Mouse (Mus musculus): ENCODE results near the gene Clip4. TPM values are rescaled to one million over a fixed set of nuclear protein-coding genes. Genes with fewer than 3 reads are reported as not detected.
"Not testable (repeated sequence)": the region's sequence is repeated elsewhere in the genome, so short reads cannot be mapped to it uniquely, and the experiment has no call there.

The Clip4 gene
- 6.0 and 6.9 TPM in 2 replicates for polyA plus RNA-seq (2015; fragmentation: Nextera tagmentation; extraction: Ambion mirVana)

GRCm38 (mm10) chr17:71768173-71768572 is at the start of gene Clip4:
Clip4 (plus strand) TSS chr17:71768473.
- H3K27ac ChIP-seq (ENCODE audit: low read length); H3K27me3 ChIP-seq (ENCODE audit: control insufficient read depth, insufficient read depth, low read depth, low read length); ATAC-seq (ENCODE audit: low read depth); H3K4me3 ChIP-seq (ENCODE audit: low read length); H3K9ac ChIP-seq (ENCODE audit: low read length); H3K4me1 ChIP-seq (replicated peaks; ENCODE audit: control insufficient read depth, insufficient read depth, low read length); H3K4me2 ChIP-seq (ENCODE audit: low read depth, low read length); H3K36me3 ChIP-seq (ENCODE audit: control insufficient read depth, insufficient read depth, low read length); H3K9me3 ChIP-seq (ENCODE audit: control insufficient read depth, low read length): not testable (repeated sequence)
- 58% methylated on average over 1 of the region's 1 CpGs for WGBS

- no peaks in the 10 kb centered on the region for H3K4me1 ChIP-seq (replicated peaks; ENCODE audit: control insufficient read depth, insufficient read depth, low read length)
- ATAC-seq (ENCODE audit: low read depth), result no peak
- no peak overlapping the region for H3K27ac ChIP-seq (ENCODE audit: low read length)
- no peak overlapping the region for H3K4me2 ChIP-seq (ENCODE audit: low read depth, low read length)
- H3K27me3 ChIP-seq (ENCODE audit: control insufficient read depth, insufficient read depth, low read depth, low read length), result no peaks in the 10 kb centered on the region
- no peaks in the 10 kb centered on the region for H3K9me3 ChIP-seq (ENCODE audit: control insufficient read depth, low read length)
- no peak overlapping the region for H3K4me3 ChIP-seq (ENCODE audit: low read length)
- H3K36me3 ChIP-seq (ENCODE audit: control insufficient read depth, insufficient read depth, low read length), result no peaks in the 10 kb centered on the region
- no peak overlapping the region for H3K9ac ChIP-seq (ENCODE audit: low read length)
Measured at GRCm38 (mm10) chr17:71720434-71720833, 47.8 kb upstream of the Clip4 start.

GRCm38 (mm10) chr17:71721019-71721418 is 47.3 kb upstream of the Clip4 start:
- no peaks in the 10 kb centered on the region for H3K36me3 ChIP-seq (ENCODE audit: control insufficient read depth, insufficient read depth, low read length)
- H3K4me1 ChIP-seq (replicated peaks; ENCODE audit: control insufficient read depth, insufficient read depth, low read length), result no peaks in the 10 kb centered on the region
- 48% methylated on average over 3 of the region's 3 CpGs for WGBS
- H3K9me3 ChIP-seq (ENCODE audit: control insufficient read depth, low read length), result no peaks in the 10 kb centered on the region
- no peak overlapping the region for H3K27ac ChIP-seq (ENCODE audit: low read length)
- ATAC-seq (ENCODE audit: low read depth), result no peak
- no peaks in the 10 kb centered on the region for H3K27me3 ChIP-seq (ENCODE audit: control insufficient read depth, insufficient read depth, low read depth, low read length)
- no peak overlapping the region for H3K4me3 ChIP-seq (ENCODE audit: low read length)
- no peak overlapping the region for H3K9ac ChIP-seq (ENCODE audit: low read length)
- H3K4me2 ChIP-seq (ENCODE audit: low read depth, low read length), result no peak overlapping the region

GRCm38 (mm10) chr17:71730655-71731054 is 37.6 kb upstream of the Clip4 start:
- peak overlapping the region; percentile 42; the same call in 1 of the 2 replicates for H3K27ac ChIP-seq (ENCODE audit: low read length)
- H3K4me3 ChIP-seq (ENCODE audit: low read length), result no peak overlapping the region
- 39% methylated on average over 2 of the region's 2 CpGs for WGBS
- peak; percentile 96 for ATAC-seq (ENCODE audit: low read depth)
- H3K9ac ChIP-seq (ENCODE audit: low read length), result no peak overlapping the region
- H3K27me3 ChIP-seq (ENCODE audit: control insufficient read depth, insufficient read depth, low read depth, low read length), result no peaks in the 10 kb centered on the region
- peaks cover 8% of the 10 kb centered on the region; the same call in 1 of the 2 replicates for H3K4me1 ChIP-seq (replicated peaks; ENCODE audit: control insufficient read depth, insufficient read depth, low read length)
- no peaks in the 10 kb centered on the region for H3K36me3 ChIP-seq (ENCODE audit: control insufficient read depth, insufficient read depth, low read length)
- no peak overlapping the region for H3K4me2 ChIP-seq (ENCODE audit: low read depth, low read length)
- H3K9me3 ChIP-seq (ENCODE audit: control insufficient read depth, low read length), result no peaks in the 10 kb centered on the region

DNA sequence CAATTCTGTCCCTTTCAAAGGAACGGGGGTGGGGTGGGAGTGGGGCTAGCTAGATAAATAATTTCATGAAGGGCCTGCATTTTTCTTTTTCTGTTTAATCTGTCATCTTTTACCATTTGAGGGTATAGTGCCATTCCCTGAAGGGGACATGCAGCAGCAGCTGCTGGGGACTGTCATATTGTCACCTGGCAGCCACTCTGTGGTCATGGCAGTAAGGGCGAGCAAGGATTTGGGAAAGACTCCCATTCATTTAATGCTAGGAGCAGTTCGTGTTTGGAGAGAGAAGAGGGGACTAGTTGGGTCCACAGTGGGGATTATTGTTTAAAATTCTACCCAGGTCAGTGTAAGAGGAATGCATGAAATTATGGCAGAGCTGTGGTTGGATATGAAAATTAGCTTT is 31.8 kb upstream of the Clip4 start:
- ATAC-seq (ENCODE audit: low read depth), result no peak
- Histone ChIP-seq H3K27ac (ENCODE audit: low read length) (no peak overlapping the region), H3K27me3 (ENCODE audit: control insufficient read depth, insufficient read depth, low read depth, low read length) (no peaks in the 10 kb centered on the region), H3K4me2 (ENCODE audit: low read depth, low read length) (no peak overlapping the region), H3K9ac (ENCODE audit: low read length) (no peak overlapping the region), H3K4me1 (replicated peaks; ENCODE audit: control insufficient read depth, insufficient read depth, low read length) (no peaks in the 10 kb centered on the region), H3K36me3 (ENCODE audit: control insufficient read depth, insufficient read depth, low read length) (no peaks in the 10 kb centered on the region), H3K9me3 (ENCODE audit: control insufficient read depth, low read length) (no peaks in the 10 kb centered on the region), H3K4me3 (ENCODE audit: low read length) (no peak overlapping the region)
- WGBS, result 27% methylated on average over 3 of the region's 3 CpGs

DNA sequence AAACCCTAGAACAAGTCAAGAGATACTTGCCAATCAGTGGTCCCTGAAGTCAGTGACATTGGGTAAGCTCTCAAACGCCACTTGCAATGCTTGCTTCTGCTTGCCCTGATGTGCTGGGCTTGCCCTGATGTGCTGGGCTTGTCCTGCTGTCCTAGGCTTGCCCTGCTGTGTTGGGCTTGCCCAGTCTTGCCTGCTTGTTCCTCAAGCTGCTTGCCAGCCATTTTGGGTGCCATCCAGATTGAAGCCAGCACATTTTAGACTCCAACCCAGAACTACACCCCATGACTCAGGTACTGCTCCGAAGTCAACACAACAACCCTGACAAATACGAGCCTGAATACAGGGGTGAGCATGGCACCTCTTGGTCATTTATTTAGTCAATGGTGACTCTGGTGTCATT is 26.1 kb upstream of the Clip4 start:
- no peak overlapping the region for H3K4me2 ChIP-seq (ENCODE audit: low read depth, low read length)
- no peaks in the 10 kb centered on the region for H3K9me3 ChIP-seq (ENCODE audit: control insufficient read depth, low read length)
- WGBS, result 83% methylated on average over 3 of the region's 3 CpGs
- H3K36me3 ChIP-seq (ENCODE audit: control insufficient read depth, insufficient read depth, low read length), result no peaks in the 10 kb centered on the region
- no peak overlapping the region for H3K4me3 ChIP-seq (ENCODE audit: low read length)
- H3K4me1 ChIP-seq (replicated peaks; ENCODE audit: control insufficient read depth, insufficient read depth, low read length), result 0 out of 2 replicates have a peak, but pooled peaks cover 4% of the 10 kb centered on the region
- ATAC-seq (ENCODE audit: low read depth), result no peak
- no peak overlapping the region for H3K27ac ChIP-seq (ENCODE audit: low read length)
- H3K27me3 ChIP-seq (ENCODE audit: control insufficient read depth, insufficient read depth, low read depth, low read length), result no peaks in the 10 kb centered on the region
- no peak overlapping the region for H3K9ac ChIP-seq (ENCODE audit: low read length)

- H3K9ac ChIP-seq (ENCODE audit: low read length), result no peak overlapping the region
- no peaks in the 10 kb centered on the region for H3K36me3 ChIP-seq (ENCODE audit: control insufficient read depth, insufficient read depth, low read length)
- no peak overlapping the region for H3K27ac ChIP-seq (ENCODE audit: low read length)
- H3K4me3 ChIP-seq (ENCODE audit: low read length), result no peak overlapping the region
- no peak overlapping the region for H3K4me2 ChIP-seq (ENCODE audit: low read depth, low read length)
- no peaks in the 10 kb centered on the region for H3K27me3 ChIP-seq (ENCODE audit: control insufficient read depth, insufficient read depth, low read depth, low read length)
- peak; percentile 26; the same call in 1 of the 2 replicates for ATAC-seq (ENCODE audit: low read depth)
- H3K9me3 ChIP-seq (ENCODE audit: control insufficient read depth, low read length), result no peaks in the 10 kb centered on the region
- WGBS, result 17% methylated on average over 5 of the region's 5 CpGs
- H3K4me1 ChIP-seq (replicated peaks; ENCODE audit: control insufficient read depth, insufficient read depth, low read length), result 0 out of 2 replicates have a peak, but pooled peaks cover 4% of the 10 kb centered on the region
Measured at GRCm38 (mm10) chr17:71742935-71743334, 25.3 kb upstream of the Clip4 start.

DNA sequence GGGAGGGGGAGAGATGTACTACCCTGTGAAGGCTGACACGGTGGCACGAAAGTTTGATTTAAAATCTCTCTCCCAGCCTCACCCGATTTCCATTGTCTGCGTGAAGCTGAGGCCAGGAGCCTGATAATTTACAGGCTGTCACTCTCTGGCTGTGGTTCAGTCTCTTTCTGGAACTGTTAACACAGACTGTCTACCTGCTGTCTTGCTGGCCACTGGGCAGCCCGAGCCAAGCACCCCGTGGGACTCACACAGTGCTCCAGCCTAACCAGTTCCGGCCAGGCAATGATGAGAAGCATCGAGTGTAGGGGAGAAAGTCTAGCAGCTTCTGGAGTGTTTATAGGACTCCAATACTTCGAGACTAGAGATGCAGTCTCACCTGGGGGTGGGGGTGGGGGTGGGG is 22.2 kb upstream of the Clip4 start:
- Histone ChIP-seq H3K4me2 (ENCODE audit: low read depth, low read length) (no peak overlapping the region), H3K27me3 (ENCODE audit: control insufficient read depth, insufficient read depth, low read depth, low read length) (no peaks in the 10 kb centered on the region), H3K9ac (ENCODE audit: low read length) (no peak overlapping the region), H3K27ac (ENCODE audit: low read length) (no peak overlapping the region), H3K9me3 (ENCODE audit: control insufficient read depth, low read length) (no peaks in the 10 kb centered on the region), H3K4me1 (replicated peaks; ENCODE audit: control insufficient read depth, insufficient read depth, low read length) (0 out of 2 replicates have a peak, but pooled peaks cover 4% of the 10 kb centered on the region), H3K4me3 (ENCODE audit: low read length) (no peak overlapping the region), H3K36me3 (ENCODE audit: control insufficient read depth, insufficient read depth, low read length) (no peaks in the 10 kb centered on the region)
- WGBS, result 78% methylated on average over 9 of the region's 9 CpGs
- ATAC-seq (ENCODE audit: low read depth), result no peak

- ATAC-seq (ENCODE audit: low read depth), result no peak
Measured at GRCm38 (mm10) chr17:71747561-71747960, 20.7 kb upstream of the Clip4 start.

DNA sequence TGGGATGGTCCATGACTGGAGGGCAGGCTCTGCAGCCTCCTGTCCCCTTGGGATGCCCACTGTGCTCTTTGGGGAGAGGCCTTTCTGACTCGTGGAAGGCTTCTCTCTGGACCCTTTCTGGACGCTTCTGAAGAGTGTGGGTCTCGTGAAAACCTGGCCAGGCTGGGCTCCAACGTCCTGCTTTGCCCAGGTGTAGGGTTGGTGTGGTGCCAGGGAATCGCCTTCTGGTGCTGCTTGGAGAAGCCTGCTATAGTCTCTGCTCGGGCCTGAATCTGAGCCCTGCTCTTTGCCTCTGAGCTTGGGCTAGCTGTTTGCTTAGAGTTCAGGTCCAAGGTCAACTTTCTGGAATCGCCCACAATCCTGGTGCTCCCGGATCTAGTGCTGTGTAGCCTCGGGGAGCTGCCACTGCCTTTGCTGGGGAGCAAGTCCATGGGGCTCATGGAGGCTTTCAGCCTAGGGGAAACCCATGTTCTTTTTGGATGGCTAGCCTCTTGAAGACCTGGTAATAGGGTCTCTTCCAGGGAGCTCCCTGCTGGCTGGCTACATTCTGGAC is 18.6 kb upstream of the Clip4 start:
- no peak overlapping the region for H3K4me3 ChIP-seq (ENCODE audit: low read length)
- 68% methylated on average over 9 of the region's 9 CpGs for WGBS
- H3K27ac ChIP-seq (ENCODE audit: low read length), result no peak overlapping the region
- H3K4me1 ChIP-seq (replicated peaks; ENCODE audit: control insufficient read depth, insufficient read depth, low read length), result no peaks in the 10 kb centered on the region
- no peak overlapping the region for H3K4me2 ChIP-seq (ENCODE audit: low read depth, low read length)
- no peak overlapping the region for H3K9ac ChIP-seq (ENCODE audit: low read length)
- no peaks in the 10 kb centered on the region for H3K9me3 ChIP-seq (ENCODE audit: control insufficient read depth, low read length)
- no peaks in the 10 kb centered on the region for H3K27me3 ChIP-seq (ENCODE audit: control insufficient read depth, insufficient read depth, low read depth, low read length)
- no peak for ATAC-seq (ENCODE audit: low read depth)
- H3K36me3 ChIP-seq (ENCODE audit: control insufficient read depth, insufficient read depth, low read length), result no peaks in the 10 kb centered on the region

More at GRCm38 (mm10) chr17:71747561-71747960, 20.7 kb upstream of the Clip4 start:
- no peaks in the 10 kb centered on the region for H3K9me3 ChIP-seq (ENCODE audit: control insufficient read depth, low read length)
- 56% methylated on average over 8 of the region's 8 CpGs for WGBS
- no peaks in the 10 kb centered on the region for H3K27me3 ChIP-seq (ENCODE audit: control insufficient read depth, insufficient read depth, low read depth, low read length)
- H3K27ac ChIP-seq (ENCODE audit: low read length), result no peak overlapping the region
- no peaks in the 10 kb centered on the region for H3K36me3 ChIP-seq (ENCODE audit: control insufficient read depth, insufficient read depth, low read length)
- H3K4me3 ChIP-seq (ENCODE audit: low read length), result no peak overlapping the region
- H3K9ac ChIP-seq (ENCODE audit: low read length), result no peak overlapping the region
- H3K4me1 ChIP-seq (replicated peaks; ENCODE audit: control insufficient read depth, insufficient read depth, low read length), result 0 out of 2 replicates have a peak, but pooled peaks cover 4% of the 10 kb centered on the region
- H3K4me2 ChIP-seq (ENCODE audit: low read depth, low read length), result no peak overlapping the region

Measured in lung, embryonic 16.5 days (tissue).